Comparison of ENCODE assay signal across 9 mouse cellular contexts in genomic region chr11:20655795-20656710, GRCm38 (mm10).
DNase-seq lines count a peak whose midpoint lies in the region; ATAC-seq and TF ChIP-seq lines count a peak whose summit lies in the region.
"Had no signal": no experiment of that assay in that cellular context is flagged by ENCODE, and none has a peak within 500 bp of the region (broad histone marks: within the 10 kb centered on the region; RNA-seq: fewer than 3 reads in every experiment).

No protein-coding gene starts in this region.

- 28% methylated on average over 18 of the region's 18 CpGs for WGBS in kidney, embryonic 14.5 days
- WGBS in heart, adult 2 months: 22% methylated on average over 18 of the region's 18 CpGs
- 21% methylated on average over 18 of the region's 18 CpGs for WGBS in liver, embryonic 14.5 days (ENCODE audit: insufficient replicate concordance)
- WGBS in neural tube, embryonic 15.5 days: 12% methylated on average over 18 of the region's 18 CpGs

- H3K4me1 ChIP-seq in kidney, embryonic 14.5 days (ENCODE audit: control insufficient read depth, insufficient read depth, low read length): peaks cover 20% of the 10 kb centered on the region
- H3K4me1 ChIP-seq in heart, adult 2 months (ENCODE audit: control insufficient read depth, insufficient read depth, low read length): peaks cover 8% of the 10 kb centered on the region
- peaks cover 0 to 16% of the 10 kb centered on the region in 2 experiments; a peak in 2 of 4 replicates for H3K4me1 ChIP-seq in liver, embryonic 14.5 days (replicated peaks; ENCODE audit: control insufficient read depth in 2 of 2, insufficient read depth in 2 of 2, low read length in 1 of 2)
- H3K4me1 ChIP-seq in neural tube, embryonic 15.5 days: peaks cover 32% of the 10 kb centered on the region

- TF ChIP-seq POLR2A in heart, adult 2 months (IDR thresholded peaks at IDR 0.05; ENCODE audit: insufficient read depth, low read depth, low read length): no peak

- peak overlapping the region; percentile 77 for H3K27ac ChIP-seq in kidney, embryonic 14.5 days (ENCODE audit: low read depth, low read length)
- no peak overlapping the region for H3K27ac ChIP-seq in heart, adult 2 months
- H3K27ac ChIP-seq in liver, embryonic 14.5 days: no peak overlapping the region
- H3K27ac ChIP-seq in neural tube, embryonic 15.5 days (replicated peaks): peak overlapping the region; percentile 83

- TF ChIP-seq EP300 in heart, adult 2 months (IDR thresholded peaks at IDR 0.05; ENCODE audit: insufficient read depth, low read depth, low read length): no peak
- no peak for TF ChIP-seq EP300 in liver, embryonic 14.5 days (IDR thresholded peaks at IDR 0.05; ENCODE audit: low read depth)

- peak; percentile 77 for ATAC-seq in kidney, embryonic 14.5 days (ENCODE audit: low FRiP score, low TSS enrichment)
- ATAC-seq in liver, embryonic 14.5 days (ENCODE audit: insufficient read depth): peak; percentile 22; the same call in 1 of the 2 replicates
- peak; percentile 84 for ATAC-seq in neural tube, embryonic 15.5 days (ENCODE audit: low FRiP score)

- H3K4me3 ChIP-seq in kidney, embryonic 14.5 days (ENCODE audit: low read length): peak overlapping the region; percentile 16; the same call in 1 of the 2 replicates
- H3K4me3 ChIP-seq in heart, adult 2 months: no peak overlapping the region
- no peak overlapping the region for H3K4me3 ChIP-seq in liver, embryonic 14.5 days (ENCODE audit: insufficient read depth in 1 of 2, low read depth in 2 of 2, low read length in 2 of 2)
- H3K4me3 ChIP-seq in neural tube, embryonic 15.5 days (replicated peaks): 0 out of 2 replicates have a peak overlapping the region, but pooled peaks have one; percentile 3

- no peak for DNase-seq in kidney, adult 8-10 months
- DNase-seq in embryo, embryonic 11 days: peak; percentile 88
- peak; percentile 40 to 51 for DNase-seq in heart, adult 2 months
- DNase-seq in layer of hippocampus, adult 18-20 months (ENCODE audit: low spot score in 2 of 2): peak; percentile 43 to 75
- DNase-seq in liver, embryonic 14.5 days (ENCODE audit: low read depth in 3 of 3, low spot score in 3 of 3): no peak
- peak; percentile 58 for DNase-seq in yolk sac, embryonic 10.5 days (ENCODE audit: low spot score)

- peak overlapping the region; percentile 12; the same call in 1 of the 2 replicates for H3K9ac ChIP-seq in kidney, embryonic 14.5 days (ENCODE audit: low read depth, low read length)
- H3K9ac ChIP-seq in heart, adult 2 months (ENCODE audit: low read depth, low read length): peak overlapping the region; percentile 19; the same call in 1 of the 2 replicates
- no peak overlapping the region for H3K9ac ChIP-seq in liver, embryonic 14.5 days (replicated peaks)
- 0 out of 2 replicates have a peak overlapping the region, but pooled peaks have one; percentile 28 for H3K9ac ChIP-seq in neural tube, embryonic 15.5 days (replicated peaks)

- no peaks in the 10 kb centered on the region for H3K9me3 ChIP-seq in kidney, embryonic 14.5 days (ENCODE audit: control insufficient read depth, low read length)
- H3K9me3 ChIP-seq in liver, embryonic 14.5 days (ENCODE audit: control insufficient read depth, low read length): no peaks in the 10 kb centered on the region
- H3K9me3 ChIP-seq in neural tube, embryonic 15.5 days (replicated peaks): no peaks in the 10 kb centered on the region
- H3K9me3 ChIP-seq: G1E had no signal

- no peak for TF ChIP-seq CTCF in heart, adult 2 months (IDR thresholded peaks at IDR 0.05)
- TF ChIP-seq CTCF in liver, embryonic 14.5 days (IDR thresholded peaks at IDR 0.05; ENCODE audit: low read depth): no peak

- intact Hi-C loops in heart, adult 2 months (cut with DNase I): no loop called here

- H3K36me3 ChIP-seq in kidney, embryonic 14.5 days (ENCODE audit: control insufficient read depth, insufficient read depth, low read length): 0 out of 2 replicates have a peak, but pooled peaks cover 2% of the 10 kb centered on the region
- H3K36me3 ChIP-seq in heart, adult 2 months (ENCODE audit: control insufficient read depth, insufficient read depth, low read length): no peaks in the 10 kb centered on the region
- H3K36me3 ChIP-seq in liver, embryonic 14.5 days (replicated peaks; ENCODE audit: control insufficient read depth, insufficient read depth, low read depth): peaks cover 2% of the 10 kb centered on the region; the same call in 1 of the 2 replicates
- H3K36me3 ChIP-seq in neural tube, embryonic 15.5 days: no peaks in the 10 kb centered on the region

- peak overlapping the region; percentile 27 for H3K4me2 ChIP-seq in kidney, embryonic 14.5 days (replicated peaks; ENCODE audit: low read depth, low read length)
- peak overlapping the region; percentile 22 for H3K4me2 ChIP-seq in liver, embryonic 14.5 days (ENCODE audit: low read depth)
- peak overlapping the region; percentile 41 for H3K4me2 ChIP-seq in neural tube, embryonic 15.5 days

- no peaks in the 10 kb centered on the region for H3K27me3 ChIP-seq in kidney, embryonic 14.5 days (ENCODE audit: control insufficient read depth, insufficient read depth, low read length)
- H3K27me3 ChIP-seq in heart, adult 2 months (ENCODE audit: control insufficient read depth, insufficient read depth, low read length): no peaks in the 10 kb centered on the region
- H3K27me3 ChIP-seq in liver, embryonic 14.5 days (ENCODE audit: control insufficient read depth, insufficient read depth, low read length): no peaks in the 10 kb centered on the region
- no peaks in the 10 kb centered on the region for H3K27me3 ChIP-seq in neural tube, embryonic 15.5 days (replicated peaks)

- H3K79me2 ChIP-seq in heart, adult 2 months (replicated peaks; ENCODE audit: control insufficient read depth, insufficient read depth, low read length): no peaks in the 10 kb centered on the region

Comparison
In these comparisons a context has a peak if more than half of its experiments do, and no peak if none do; other contexts are left out.
1. ATAC-seq: peak in every context shown above with its lines; median percentile 84 in neural tube, embryonic 15.5 days; 77 in kidney, embryonic 14.5 days; 22 in liver, embryonic 14.5 days.
2. H3K27ac ChIP-seq: peak in kidney, embryonic 14.5 days (single experiment) and neural tube, embryonic 15.5 days (single experiment); none in heart, adult 2 months (single experiment) and liver, embryonic 14.5 days (single experiment).
3. H3K4me3 ChIP-seq: peak in kidney, embryonic 14.5 days (single experiment) and neural tube, embryonic 15.5 days (single experiment); none in heart, adult 2 months (single experiment) and liver, embryonic 14.5 days (0 of 2).
4. DNase-seq: peak in embryo, embryonic 11 days (single experiment), heart, adult 2 months (2 of 2), layer of hippocampus, adult 18-20 months (2 of 2) and yolk sac, embryonic 10.5 days (single experiment); none in kidney, adult 8-10 months (0 of 2) and liver, embryonic 14.5 days (0 of 3).
5. Peak in every context shown above with its lines, with median percentiles within 50 percentile points of each other: H3K4me2 ChIP-seq.